Mouse (Mus musculus) adipocyte (in vitro differentiated cells): ENCODE data around the gene Pcsk5.

ENCODE experiments used
- DNase-seq: peaks from one replicate; pipeline ENCODE4 v3.0.0-alpha.2; 2016; ENCODE audit warnings: low spot score

Pcsk5 gene

GRCm38 (mm10) chr19:17393841-17394591 is 443.4 kb downstream of the Pcsk5 start, which contains the start of gene Rfk:
Gene Rfk (plus strand): TSS chr19:17394043.
- DNase-seq = peak; percentile 93

- no peak for DNase-seq
Observed at GRCm38 (mm10) chr19:17392866-17393265, 444.6 kb downstream of the Pcsk5 start.

- DNase-seq = peak; percentile 65
Observed at GRCm38 (mm10) chr19:17388404-17388803, 449.0 kb downstream of the Pcsk5 start.

- DNase-seq = no peak
Observed at GRCm38 (mm10) chr19:17386424-17386823, 451.0 kb downstream of the Pcsk5 start.

GRCm38 (mm10) chr19:17385426-17385825 is 452.0 kb downstream of the Pcsk5 start:
- DNase-seq = no peak

- no peak for DNase-seq
Observed at GRCm38 (mm10) chr19:17385022-17385421, 452.4 kb downstream of the Pcsk5 start.

- no peak for DNase-seq
Observed at GRCm38 (mm10) chr19:17382807-17383397, 454.5 kb downstream of the Pcsk5 start.
